Mouse (Mus musculus): ENCODE data around the gene Thbs4.

DNA sequence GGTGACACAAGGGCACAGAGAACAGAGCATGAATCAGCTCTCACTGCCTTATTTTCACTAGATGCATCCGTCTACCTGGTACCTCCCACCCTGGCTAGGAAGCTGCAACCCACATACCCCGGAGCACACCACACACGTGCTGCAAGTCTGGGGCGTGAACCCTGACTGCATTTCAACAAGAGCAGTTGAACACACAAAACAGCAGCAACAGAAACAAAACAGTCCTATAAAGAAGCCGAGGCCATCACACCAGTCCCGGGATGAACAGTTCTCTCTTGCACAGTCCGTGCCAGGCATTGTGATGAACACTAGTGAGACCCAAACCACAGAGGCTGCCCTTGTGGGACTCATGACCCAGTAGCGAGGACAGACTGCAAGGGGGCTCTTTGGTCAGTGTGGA lies 40.9 kb downstream of the Thbs4 start:
- TF ChIP-seq CTCF (IDR thresholded peaks at IDR 0.05; ENCODE audit: low read depth, low read length) (no peak), POLR2A (IDR thresholded peaks at IDR 0.05; ENCODE audit: insufficient read depth, low read length) (no peak), EP300 (IDR thresholded peaks at IDR 0.05; ENCODE audit: insufficient read depth, low read depth, low read length) (no peak)
